Mouse (Mus musculus) MEL (cell line): ENCODE data around the gene Edn2. TPM values are rescaled to one million over a fixed set of nuclear protein-coding genes. Genes with fewer than 3 reads are reported as not detected.

Experiments
- DNase-seq: peaks from one replicate; pipeline ENCODE4 v3.0.0; 2011; ENCODE audit warnings: low read depth, low spot score
- H3K27ac ChIP-seq: 2 replicates; pipeline ENCODE4 v1.5.1; 2012; ENCODE audit warnings: low read depth, mild to moderate bottlenecking, control low read depth, low read length, moderate library complexity; ENCODE audit not compliant: control insufficient read depth
- H3K27me3 ChIP-seq, 2 experiments: fragments of 150-350 bp in 1 of 2; sonication (generic) in 1 of 2; 2 replicates each; pipeline ENCODE4 v1.6.1; 2012; ENCODE audit warnings: low read length in 2 of 2, mild to moderate bottlenecking in 2 of 2, improper control_type of control experiment in 1 of 2, moderate library complexity in 1 of 2; ENCODE audit not compliant: insufficient read depth in 2 of 2, control insufficient read depth in 1 of 2
- H3K36me3 ChIP-seq, 2 experiments: 2 replicates each; pipeline ENCODE4 v1.6.1; 2012 to 2014; ENCODE audit warnings: low read length in 2 of 2, improper control_type of control experiment in 1 of 2, inconsistent platforms in 1 of 2, mild to moderate bottlenecking in 1 of 2; ENCODE audit not compliant: insufficient read depth in 2 of 2, control insufficient read depth in 1 of 2
- H3K4me1 ChIP-seq, 2 experiments: fragments of 150-350 bp in 1 of 2; sonication (generic) in 1 of 2; 2 replicates each; pipeline ENCODE4 v1.6.1; 2012; ENCODE audit warnings: low read length in 2 of 2, improper control_type of control experiment in 1 of 2, mild to moderate bottlenecking in 1 of 2; ENCODE audit not compliant: insufficient read depth in 2 of 2, control insufficient read depth in 1 of 2
- H3K4me3 ChIP-seq, 2 experiments: fragments of 150-350 bp in 1 of 2; sonication (generic) in 1 of 2; 2 replicates each; pipeline ENCODE4 v1.5.1; 2012; ENCODE audit warnings: low read depth in 2 of 2, low read length in 2 of 2, mild to moderate bottlenecking in 2 of 2, moderate library complexity in 2 of 2, control low read depth in 1 of 2, improper control_type of control experiment in 1 of 2; ENCODE audit not compliant: control insufficient read depth in 1 of 2, insufficient read depth in 1 of 2
- H3K79me2 ChIP-seq: 2 replicates; pipeline ENCODE4 v1.6.1; 2012; ENCODE audit warnings: mild to moderate bottlenecking, low read length, moderate library complexity; ENCODE audit not compliant: control insufficient read depth, poor library complexity, insufficient read depth
- H3K9ac ChIP-seq: 2 replicates; pipeline ENCODE4 v1.6.1; 2012; ENCODE audit warnings: low read depth, mild to moderate bottlenecking, control low read depth, low read length, moderate library complexity; ENCODE audit not compliant: control insufficient read depth, poor library complexity, severe bottlenecking
- H3K9me3 ChIP-seq: fragments of 150-350 bp; sonication (generic); replicated peaks from 2 replicates; pipeline ENCODE4 v1.6.1; 2012; ENCODE audit warnings: mild to moderate bottlenecking, low read length, improper control_type of control experiment, moderate library complexity; ENCODE audit not compliant: insufficient read depth
- E2F4 ChIP-seq: IDR thresholded peaks from 2 replicates; pipeline ENCODE4 v1.6.1; 2011; ENCODE audit warnings: low read depth, low read length, improper control_type of control experiment, borderline replicate concordance
- ELF1 ChIP-seq: IDR thresholded peaks from 2 replicates; pipeline ENCODE4 v1.6.1; 2014; ENCODE audit warnings: low read depth, mild to moderate bottlenecking, inconsistent platforms, low read length, improper control_type of control experiment, moderate library complexity
- ETS1 ChIP-seq: IDR thresholded peaks from 2 replicates; pipeline ENCODE4 v1.6.1; 2012; ENCODE audit warnings: low read depth, mild to moderate bottlenecking, inconsistent platforms, low read length, improper control_type of control experiment, moderate library complexity
- KAT2A ChIP-seq: conservative IDR thresholded peaks from 2 replicates; pipeline ENCODE4 v1.6.1; 2012; ENCODE audit warnings: low read depth, low read length, improper control_type of control experiment, inconsistent platforms
- MYB ChIP-seq: IDR thresholded peaks from 2 replicates; pipeline ENCODE4 v1.6.1; 2011; ENCODE audit warnings: mild to moderate bottlenecking, low read depth, low read length, improper control_type of control experiment
- POLR2AphosphoS2 ChIP-seq: IDR thresholded peaks from 2 replicates; pipeline ENCODE4 v1.6.1; 2011; ENCODE audit warnings: low read length, improper control_type of control experiment
- POLR2AphosphoS5 ChIP-seq: IDR thresholded peaks from 2 replicates; pipeline ENCODE4 v1.6.1; 2012; ENCODE audit warnings: low read depth, borderline replicate concordance, mild to moderate bottlenecking, inconsistent platforms, low read length, moderate library complexity, mixed read lengths
- RAD21 ChIP-seq: IDR thresholded peaks from 2 replicates; pipeline ENCODE4 v1.6.1; 2011; ENCODE audit warnings: mild to moderate bottlenecking, low read depth, low read length, improper control_type of control experiment
- RCOR1 ChIP-seq: IDR thresholded peaks from 2 replicates; pipeline ENCODE4 v1.6.1; 2012; ENCODE audit warnings: low read depth, mild to moderate bottlenecking, inconsistent platforms, low read length, improper control_type of control experiment
- SIN3A ChIP-seq: IDR thresholded peaks from 2 replicates; pipeline ENCODE4 v1.6.1; 2012; ENCODE audit warnings: low read length, improper control_type of control experiment, inconsistent platforms
- SMC3 ChIP-seq: IDR thresholded peaks from 2 replicates; pipeline ENCODE4 v1.6.1; 2011; ENCODE audit warnings: low read depth, low read length, improper control_type of control experiment
- TAL1 ChIP-seq: IDR thresholded peaks from 2 replicates; pipeline ENCODE4 v1.6.1; 2012; ENCODE audit warnings: mild to moderate bottlenecking, inconsistent platforms, low read length, moderate library complexity, mixed read lengths
- TBP ChIP-seq: IDR thresholded peaks from 2 replicates; pipeline ENCODE4 v1.8.0; 2011; ENCODE audit warnings: low read depth, low read length, improper control_type of control experiment
- UBTF ChIP-seq: IDR thresholded peaks from 2 replicates; pipeline ENCODE4 v1.6.1; 2012; ENCODE audit warnings: low read depth, mild to moderate bottlenecking, inconsistent platforms, low read length, improper control_type of control experiment, moderate library complexity, borderline replicate concordance; ENCODE audit not compliant: insufficient read depth
- USF1 ChIP-seq: IDR thresholded peaks from 2 replicates; pipeline ENCODE4 v1.6.1; 2014; ENCODE audit warnings: low read depth, mild to moderate bottlenecking, inconsistent platforms, low read length, improper control_type of control experiment, moderate library complexity
- USF2 ChIP-seq, 2 experiments: IDR thresholded peaks; 2 replicates each; pipeline ENCODE4 v1.6.1; 2011 to 2012; ENCODE audit warnings: improper control_type of control experiment in 2 of 2, low read length in 2 of 2, borderline replicate concordance in 1 of 2, inconsistent platforms in 1 of 2, low read depth in 1 of 2, mild to moderate bottlenecking in 1 of 2; ENCODE audit not compliant: insufficient read depth in 1 of 2
- ZC3H11A ChIP-seq: IDR thresholded peaks from 2 replicates; pipeline ENCODE4 v1.6.1; 2012; ENCODE audit warnings: low read depth, mild to moderate bottlenecking, inconsistent platforms, low read length, improper control_type of control experiment
- ZKSCAN1 ChIP-seq: IDR thresholded peaks from 2 replicates; pipeline ENCODE4 v1.6.1; 2012; ENCODE audit warnings: low read depth, mild to moderate bottlenecking, inconsistent platforms, low read length, improper control_type of control experiment, moderate library complexity
- ZMIZ1 ChIP-seq: IDR thresholded peaks from 2 replicates; pipeline ENCODE4 v1.6.1; 2012; ENCODE audit warnings: low read depth, mild to moderate bottlenecking, inconsistent platforms, low read length, improper control_type of control experiment, moderate library complexity
- ZNF384 ChIP-seq: IDR thresholded peaks from 2 replicates; pipeline ENCODE4 v1.6.1; 2012; ENCODE audit warnings: low read depth, mild to moderate bottlenecking, inconsistent platforms, low read length, improper control_type of control experiment
- polyA plus RNA-seq, 2 experiments: library from polyadenylated mRNA; stranded (reverse) in 1 of 2; unstranded in 1 of 2; fragments of >175 nt in 1 of 2; fragments of >200 nt in 1 of 2; gene quantifications; 2 replicates each; pipeline versions ENCODE4 v1.2.1 to v1.2.4; 2012; ENCODE audit warnings: low replicate concordance in 2 of 2, low read depth in 1 of 2; ENCODE audit not compliant: insufficient read length in 2 of 2, insufficient read depth in 1 of 2, missing spikeins in 1 of 2
- total RNA-seq: library from RNA; depleted of rRNA; stranded (reverse); fragments of 300-350 nt; gene quantifications from 2 replicates; pipeline ENCODE4 v1.2.3, GENCODE M21; 2012

Edn2 gene
- total and polyA plus RNA-seq, 3 experiments: not detected

GRCm38 (mm10) chr4:120145931-120146330 lies 15.1 kb upstream of the Edn2 start:
- H3K9ac ChIP-seq: no peak overlapping the region
- no peaks in the 10 kb centered on the region for H3K79me2 ChIP-seq
- H3K4me3 ChIP-seq: no peak overlapping the region
- no peaks in the 10 kb centered on the region for H3K9me3 ChIP-seq
- no peaks in the 10 kb centered on the region for H3K36me3 ChIP-seq
- H3K27me3 ChIP-seq: no peaks in the 10 kb centered on the region
- H3K27ac ChIP-seq: no peak overlapping the region
- DNase-seq: no peak
- TF ChIP-seq ZNF384 (no peak), TAL1 (no peak), UBTF (no peak), SIN3A (no peak), POLR2AphosphoS2 (no peak), POLR2AphosphoS5 (no peak), ZMIZ1 (no peak), ELF1 (no peak), USF2 (IDR thresholded peaks at IDR 0.05; ENCODE audit: borderline replicate concordance in 1 of 2, insufficient read depth in 1 of 2, low read depth in 1 of 2, low read length in 2 of 2) (no peak), SMC3 (no peak), ZKSCAN1 (no peak), RCOR1 (no peak)
- no peaks in the 10 kb centered on the region for H3K4me1 ChIP-seq

- no peak overlapping the region for H3K9ac ChIP-seq
- no peaks in the 10 kb centered on the region for H3K4me1 ChIP-seq
- H3K9me3 ChIP-seq: no peaks in the 10 kb centered on the region
- DNase-seq: no peak
- H3K36me3 ChIP-seq: no peaks in the 10 kb centered on the region
- H3K79me2 ChIP-seq: no peaks in the 10 kb centered on the region
- no peaks in the 10 kb centered on the region for H3K27me3 ChIP-seq
- H3K4me3 ChIP-seq: no peak overlapping the region
- TF ChIP-seq E2F4 (no peak), UBTF (no peak), ELF1 (no peak), ZKSCAN1 (no peak), USF1 (no peak), RAD21 (no peak), ZNF384 (no peak), ZC3H11A (no peak), KAT2A (no peak), MYB (no peak), SMC3 (no peak), RCOR1 (no peak), TBP (no peak), ETS1 (no peak)
- H3K27ac ChIP-seq: no peak overlapping the region
Measured at GRCm38 (mm10) chr4:120148291-120149141, 12.5 kb upstream of the Edn2 start.
